Mouse (Mus musculus) CH12.LX (cell line): ENCODE data around the gene Vmn1r53. TPM values are rescaled to one million over a fixed set of nuclear protein-coding genes. Genes with fewer than 3 reads are reported as not detected.

Experiments used
- DNase-seq: peaks from one replicate; pipeline ENCODE4 v3.0.0-alpha.2; 2013; ENCODE audit errors: extremely low read depth
- H3K27ac ChIP-seq: 2 replicates; pipeline ENCODE4 v1.5.1; 2012; ENCODE audit warnings: low read depth, mild to moderate bottlenecking, control low read depth, moderate library complexity; ENCODE audit not compliant: insufficient read depth
- H3K27me3 ChIP-seq: replicated peaks from 2 replicates; pipeline ENCODE3; 2012; ENCODE audit warnings: inconsistent platforms
- H3K36me3 ChIP-seq, 2 experiments: replicated peaks in 1 of 2; 2 replicates each; pipeline versions ENCODE3 to v1.6.1; 2012; ENCODE audit warnings: inconsistent platforms in 1 of 2, low read length in 1 of 2, mild to moderate bottlenecking in 1 of 2, mixed read lengths in 1 of 2, moderate library complexity in 1 of 2; ENCODE audit not compliant: control insufficient read depth in 1 of 2, insufficient read depth in 1 of 2
- H3K4me1 ChIP-seq, 2 experiments: 2 replicates each; pipeline ENCODE4 v1.6.1; 2012; ENCODE audit warnings: inconsistent platforms in 1 of 2, moderate library complexity in 1 of 2; ENCODE audit not compliant: insufficient read depth in 2 of 2, control insufficient read depth in 1 of 2
- H3K4me2 ChIP-seq: 2 replicates; pipeline ENCODE4 v1.6.1; 2012; ENCODE audit warnings: low read depth, mild to moderate bottlenecking, control low read depth; ENCODE audit not compliant: poor library complexity, insufficient read depth, severe bottlenecking
- H3K4me3 ChIP-seq, 3 experiments: fragments of 150-350 bp in 1 of 3; sonication (generic) in 1 of 3; replicated peaks in 1 of 3; 2 replicates each; pipeline versions ENCODE3 to v1.5.1; 2011 to 2012; ENCODE audit warnings: low read depth in 2 of 3, low read length in 2 of 3, mild to moderate bottlenecking in 2 of 3, moderate library complexity in 2 of 3, control low read depth in 1 of 3, improper control_type of control experiment in 1 of 3, inconsistent platforms in 1 of 3, mixed read lengths in 1 of 3; ENCODE audit not compliant: poor library complexity in 1 of 3
- H3K79me2 ChIP-seq: replicated peaks from 2 replicates; pipeline ENCODE4 v1.6.1; 2012; ENCODE audit warnings: mild to moderate bottlenecking, moderate library complexity; ENCODE audit not compliant: control insufficient read depth, poor library complexity, insufficient read depth, severe bottlenecking; ENCODE audit errors: extremely low read depth
- H3K9ac ChIP-seq: 2 replicates; pipeline ENCODE4 v1.6.1; 2012; ENCODE audit warnings: low read depth, mild to moderate bottlenecking, control low read depth, moderate library complexity; ENCODE audit not compliant: insufficient read depth
- H3K9me3 ChIP-seq: replicated peaks from 2 replicates; pipeline ENCODE3; 2012; ENCODE audit warnings: low read length, inconsistent platforms, mixed read lengths
- E2F4 ChIP-seq: IDR thresholded peaks from 2 replicates; pipeline ENCODE4 v1.6.1; 2011; ENCODE audit warnings: low read depth, low read length, improper control_type of control experiment; ENCODE audit not compliant: insufficient replicate concordance
- ETS1 ChIP-seq: conservative IDR thresholded peaks from 2 replicates; pipeline ENCODE4 v1.6.1; 2012; ENCODE audit warnings: low read depth, mild to moderate bottlenecking, inconsistent platforms, low read length, improper control_type of control experiment, moderate library complexity
- HCFC1 ChIP-seq: IDR thresholded peaks from 2 replicates; pipeline ENCODE4 v1.6.1; 2012; ENCODE audit warnings: low read depth, mild to moderate bottlenecking, inconsistent platforms, low read length, improper control_type of control experiment
- MAFK ChIP-seq: IDR thresholded peaks from 2 replicates; pipeline ENCODE4 v1.6.1; 2011; ENCODE audit warnings: low read length, improper control_type of control experiment; ENCODE audit not compliant: insufficient replicate concordance
- MAZ ChIP-seq: IDR thresholded peaks from 2 replicates; pipeline ENCODE4 v1.6.1; 2012; ENCODE audit warnings: low read depth, mild to moderate bottlenecking, inconsistent platforms, low read length, improper control_type of control experiment, moderate library complexity
- MEF2A ChIP-seq: IDR thresholded peaks from 2 replicates; pipeline ENCODE4 v1.6.1; 2014; ENCODE audit warnings: low read depth, mild to moderate bottlenecking, inconsistent platforms, low read length, improper control_type of control experiment, borderline replicate concordance
- NELFE ChIP-seq: IDR thresholded peaks from 2 replicates; pipeline ENCODE4 v1.6.1; 2011; ENCODE audit warnings: low read depth, low read length, improper control_type of control experiment
- NRF1 ChIP-seq: IDR thresholded peaks from 2 replicates; pipeline ENCODE4 v1.6.1; 2014; ENCODE audit warnings: low read depth, mild to moderate bottlenecking, inconsistent platforms, low read length, improper control_type of control experiment, moderate library complexity
- PAX5 ChIP-seq: IDR thresholded peaks from 2 replicates; pipeline ENCODE4 v1.6.1; 2012; ENCODE audit warnings: low read length, inconsistent platforms, mixed read lengths
- POLR2AphosphoS2 ChIP-seq: IDR thresholded peaks from 2 replicates; pipeline ENCODE4 v1.6.1; 2011; ENCODE audit warnings: low read depth, low read length, improper control_type of control experiment
- TBP ChIP-seq: conservative IDR thresholded peaks from 2 replicates; pipeline ENCODE4 v1.6.1; 2011; ENCODE audit warnings: low read depth, low read length, improper control_type of control experiment
- TCF12 ChIP-seq: IDR thresholded peaks from 2 replicates; pipeline ENCODE4 v1.6.1; 2014; ENCODE audit warnings: low read depth, mild to moderate bottlenecking, inconsistent platforms, low read length, improper control_type of control experiment
- USF1 ChIP-seq: IDR thresholded peaks from 2 replicates; pipeline ENCODE4 v1.6.1; 2014; ENCODE audit warnings: low read depth, mild to moderate bottlenecking, inconsistent platforms, low read length, improper control_type of control experiment
- ZC3H11A ChIP-seq: IDR thresholded peaks from 2 replicates; pipeline ENCODE4 v1.6.1; 2012; ENCODE audit warnings: low read depth, mild to moderate bottlenecking, inconsistent platforms, low read length, improper control_type of control experiment
- dilution Hi-C: fragments of 300-500 bp; cut with MboI; formaldehyde crosslinking; loops from 2 replicates; pipeline ENCODE4 v1.14.3; 2020; ENCODE audit warnings: low sequenced_read_pairs; ENCODE audit not compliant: extremely low pct_unique_long_range_greater_than_20kb, extremely low pct_ligation_motif_present
- in situ Hi-C: fragments of 300-500 bp; cut with MboI; formaldehyde crosslinking; loops from 3 replicates; pipeline ENCODE4 v1.14.3; 2019; ENCODE audit warnings: low sequenced_read_pairs, low pct_ligation_motif_present, low pct_unique_long_range_greater_than_20kb, mixed read lengths
- polyA plus RNA-seq: library from polyadenylated mRNA; unstranded; fragments of >175 nt; gene quantifications from 2 replicates; pipeline ENCODE4 v1.2.1, GENCODE M21; 2012; ENCODE audit warnings: low read depth; ENCODE audit not compliant: insufficient read length
- total RNA-seq, 2 experiments: library from RNA; depleted of rRNA; stranded (reverse); fragments of 300-350 nt in 1 of 2; fragments of >200 nt in 1 of 2; gene quantifications; 2 replicates each; pipeline ENCODE4 v1.2.3; 2012 to 2014

Vmn1r53 gene
- total and polyA plus RNA-seq, 3 experiments, result not detected

- H3K27me3 ChIP-seq, result peaks cover 23% of the 10 kb centered on the region
- TF ChIP-seq ETS1 (no peak), MEF2A (no peak), MAZ (no peak), PAX5 (no peak), ZC3H11A (no peak), USF1 (no peak), MAFK (no peak), POLR2AphosphoS2 (no peak), E2F4 (no peak), HCFC1 (no peak), NRF1 (no peak), NELFE (no peak), TCF12 (no peak), TBP (no peak)
- no peaks in the 10 kb centered on the region for H3K36me3 ChIP-seq
- no peaks in the 10 kb centered on the region for H3K9me3 ChIP-seq
- no peak within 1 kb of the TSS for H3K27ac ChIP-seq
- no peaks in the 10 kb centered on the region for H3K79me2 ChIP-seq
- H3K4me2 ChIP-seq, result no peak within 1 kb of the TSS
- in situ Hi-C loops (no loop called here), dilution Hi-C loops (no loop called here)
- no peak for DNase-seq
- no peak within 1 kb of the TSS for H3K9ac ChIP-seq
- H3K4me1 ChIP-seq, result no peaks in the 10 kb centered on the region
- H3K4me3 ChIP-seq, result no peak within 1 kb of the TSS
Measured at GRCm38 (mm10) chr6:90174508-90174907, 49.7 kb downstream of the Vmn1r53 start, which contains the start of gene Vmn1r52. Gene Vmn1r52, plus strand, starts transcription at chr6:90174808.

Other genes starting within 250 kb of the Vmn1r53 start
- not detected in 2 replicates for gene Vmn1r47, start 208.3 kb downstream of the Vmn1r53 start, total RNA-seq (2012; rRNA removed)
- not detected in 2 replicates for gene Vmn1r47, start 208.3 kb downstream of the Vmn1r53 start, total RNA-seq (2014; rRNA removed)
- gene Vmn1r47, start 208.3 kb downstream of the Vmn1r53 start, polyA plus RNA-seq, result not detected in 2 replicates
- gene Vmn1r48, start 187.6 kb downstream of the Vmn1r53 start, total RNA-seq (2012; rRNA removed), result not detected in 2 replicates
- not detected in 2 replicates for gene Vmn1r48, start 187.6 kb downstream of the Vmn1r53 start, total RNA-seq (2014; rRNA removed)
- gene Vmn1r48, start 187.6 kb downstream of the Vmn1r53 start, polyA plus RNA-seq, result not detected in 2 replicates
- not detected in 2 replicates for gene Vmn1r49, start 145.9 kb downstream of the Vmn1r53 start, total RNA-seq (2012; rRNA removed)
- not detected in 2 replicates for gene Vmn1r49, start 145.9 kb downstream of the Vmn1r53 start, total RNA-seq (2014; rRNA removed)
- gene Vmn1r49, start 145.9 kb downstream of the Vmn1r53 start, polyA plus RNA-seq, result not detected in 2 replicates
- gene Vmn1r50, start 123.0 kb downstream of the Vmn1r53 start, total RNA-seq (2012; rRNA removed), result not detected in 2 replicates
- gene Vmn1r50, start 123.0 kb downstream of the Vmn1r53 start, total RNA-seq (2014; rRNA removed), result not detected in 2 replicates
- not detected in 2 replicates for gene Vmn1r50, start 123.0 kb downstream of the Vmn1r53 start, polyA plus RNA-seq
- not detected in 2 replicates for gene Vmn1r51, start 101.8 kb downstream of the Vmn1r53 start, total RNA-seq (2012; rRNA removed)
- not detected in 2 replicates for gene Vmn1r51, start 101.8 kb downstream of the Vmn1r53 start, total RNA-seq (2014; rRNA removed)
- gene Vmn1r51, start 101.8 kb downstream of the Vmn1r53 start, polyA plus RNA-seq, result not detected in 2 replicates
- not detected in 2 replicates for gene Vmn1r52, start 49.6 kb downstream of the Vmn1r53 start, total RNA-seq (2012; rRNA removed)
- gene Vmn1r52, start 49.6 kb downstream of the Vmn1r53 start, total RNA-seq (2014; rRNA removed), result not detected in 2 replicates
- gene Vmn1r52, start 49.6 kb downstream of the Vmn1r53 start, polyA plus RNA-seq, result not detected in 2 replicates
- gene V1ra8, start 21.6 kb downstream of the Vmn1r53 start, total RNA-seq (2012; rRNA removed), result not detected in 2 replicates
- not detected in 2 replicates for gene V1ra8, start 21.6 kb downstream of the Vmn1r53 start, total RNA-seq (2014; rRNA removed)
- gene V1ra8, start 21.6 kb downstream of the Vmn1r53 start, polyA plus RNA-seq, result not detected in 2 replicates
- not detected in 2 replicates for gene Vmn1r54, start 21.9 kb upstream of the Vmn1r53 start, total RNA-seq (2012; rRNA removed)
- gene Vmn1r54, start 21.9 kb upstream of the Vmn1r53 start, total RNA-seq (2014; rRNA removed), result not detected in 2 replicates
- not detected in 2 replicates for gene Vmn1r54, start 21.9 kb upstream of the Vmn1r53 start, polyA plus RNA-seq
- not detected in 2 replicates for gene BC048671, start 76.8 kb upstream of the Vmn1r53 start, total RNA-seq (2012; rRNA removed)
- gene BC048671, start 76.8 kb upstream of the Vmn1r53 start, total RNA-seq (2014; rRNA removed), result not detected in 2 replicates
- gene BC048671, start 76.8 kb upstream of the Vmn1r53 start, polyA plus RNA-seq, result not detected in 2 replicates
- 0.08 and 0.13 TPM in 2 replicates for gene Chst13, start 100.7 kb upstream of the Vmn1r53 start, total RNA-seq (2012; rRNA removed)
- gene Chst13, start 100.7 kb upstream of the Vmn1r53 start, total RNA-seq (2014; rRNA removed), result not detected in 2 replicates
- gene Chst13, start 100.7 kb upstream of the Vmn1r53 start, polyA plus RNA-seq, result not detected in 2 replicates
- gene Uroc1, start 108.8 kb upstream of the Vmn1r53 start, total RNA-seq (2012; rRNA removed), result not detected in 2 replicates
- not detected in 2 replicates for gene Uroc1, start 108.8 kb upstream of the Vmn1r53 start, total RNA-seq (2014; rRNA removed)
- gene Uroc1, start 108.8 kb upstream of the Vmn1r53 start, polyA plus RNA-seq, result not detected in 2 replicates
- 6.9 and 8.3 TPM in 2 replicates for gene Zxdc, start 145.1 kb upstream of the Vmn1r53 start, total RNA-seq (2012; rRNA removed)
- gene Zxdc, start 145.1 kb upstream of the Vmn1r53 start, total RNA-seq (2014; rRNA removed), result 4.3 and 4.7 TPM in 2 replicates
- 5.2 and 5.4 TPM in 2 replicates for gene Zxdc, start 145.1 kb upstream of the Vmn1r53 start, polyA plus RNA-seq
- gene Cfap100, start 204.4 kb upstream of the Vmn1r53 start, total RNA-seq (2012; rRNA removed), result not detected in 2 replicates
- not detected in 2 replicates for gene Cfap100, start 204.4 kb upstream of the Vmn1r53 start, total RNA-seq (2014; rRNA removed)
- 0.10 TPM in 1 of 2 replicates, not detected in the other for gene Cfap100, start 204.4 kb upstream of the Vmn1r53 start, polyA plus RNA-seq
- not detected in 2 replicates for gene Klf15, start 238.1 kb upstream of the Vmn1r53 start, total RNA-seq (2012; rRNA removed)
- gene Klf15, start 238.1 kb upstream of the Vmn1r53 start, total RNA-seq (2014; rRNA removed), result not detected in 2 replicates
- gene Klf15, start 238.1 kb upstream of the Vmn1r53 start, polyA plus RNA-seq, result not detected in 2 replicates